Mouse (Mus musculus): ENCODE results near the gene Hspa1l. TPM values are rescaled to one million over a fixed set of nuclear protein-coding genes. Genes with fewer than 3 reads are reported as not detected.
"Not testable (repeated sequence)": the region's sequence is repeated elsewhere in the genome, so short reads cannot be mapped to it uniquely, and the experiment has no call there.

The Hspa1l gene
- polyA plus RNA-seq, 1 experiment, result 1.3 TPM

DNA sequence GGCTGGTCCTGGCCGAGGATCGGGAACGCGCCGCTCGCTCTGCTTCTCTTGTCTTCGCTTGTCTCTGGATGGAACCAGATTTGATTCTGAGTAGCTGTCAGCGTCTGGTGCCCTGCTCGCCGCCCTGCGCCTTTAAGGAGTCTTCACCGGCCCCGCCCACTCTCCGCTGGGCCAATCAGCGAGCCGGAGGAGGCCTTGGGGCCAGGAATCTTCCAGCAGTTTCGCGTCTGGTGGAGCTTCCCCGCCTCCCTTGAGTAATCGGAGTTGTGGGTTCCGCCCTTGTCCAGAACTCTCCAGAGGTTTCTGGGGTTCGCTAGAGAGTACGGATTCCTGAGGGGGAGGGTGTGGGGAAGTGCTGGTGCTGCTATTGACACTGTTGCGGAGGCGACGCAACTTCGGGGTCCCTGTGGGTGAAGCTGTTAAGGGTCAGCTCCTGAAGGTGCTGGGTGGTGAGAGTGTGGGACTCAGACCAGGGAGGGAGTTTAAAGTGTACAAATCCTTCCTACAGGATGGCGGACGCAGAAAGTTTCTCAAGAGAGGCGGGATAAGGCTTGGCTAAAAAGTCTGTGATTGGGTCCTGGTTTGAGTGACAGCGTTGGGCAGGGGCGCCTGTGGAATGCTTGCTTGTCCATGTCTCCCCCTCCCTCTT lies 13.2 kb upstream of the Hspa1l start, which contains the start of gene Hspa1b:
TSS of gene Hspa1b (minus strand) at position 109 of the 649 bp plus-strand sequence.
- peak; percentile 93 for TF ChIP-seq POLR2A (IDR thresholded peaks at IDR 0.05; ENCODE audit: borderline replicate concordance, extremely low read depth, low read depth, low read length)
- H3K4me1 ChIP-seq (ENCODE audit: control insufficient read depth, insufficient read depth, low read length), result not testable (repeated sequence)
- under 1% methylated on average over 32 of the region's 32 CpGs for WGBS
- peak; percentile 94 for DNase-seq
- peak within 1 kb of the TSS; percentile 99 for H3K4me3 ChIP-seq (replicated peaks; ENCODE audit: extremely low read depth, low read depth, low read length)

DNA sequence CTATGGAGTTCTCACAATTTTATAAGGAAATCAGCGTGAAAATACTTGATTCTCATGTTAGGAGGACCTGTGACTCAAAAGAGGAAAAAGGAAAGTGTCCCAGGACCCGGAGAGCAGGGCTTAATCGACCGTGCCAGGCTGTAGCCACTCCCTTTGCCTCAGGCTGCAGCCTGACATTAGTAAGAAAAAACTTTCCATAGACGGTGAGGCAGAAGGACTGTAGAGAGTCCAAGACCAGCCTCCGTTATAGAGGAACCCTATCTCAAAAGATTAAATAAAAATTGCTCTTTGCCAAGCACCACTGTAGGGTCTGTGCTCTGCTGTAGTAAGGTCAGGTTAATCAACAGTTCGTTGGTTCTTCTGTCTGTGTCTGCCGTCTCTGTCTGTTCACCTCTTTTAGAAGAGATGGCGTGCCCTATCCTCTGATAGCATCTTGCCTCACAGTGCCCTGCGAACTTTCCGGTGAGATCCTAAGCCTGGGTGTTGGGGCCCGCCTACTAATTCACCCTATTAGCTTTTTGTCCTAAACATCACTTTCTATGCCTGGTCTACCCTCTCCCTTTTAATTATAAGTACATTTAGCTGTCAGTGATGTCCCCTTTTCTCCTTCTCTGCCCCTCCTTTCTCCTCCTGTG lies 12.5 kb upstream of the Hspa1l start:
- Histone ChIP-seq H3K4me3 (replicated peaks; ENCODE audit: extremely low read depth, low read depth, low read length) (peak overlapping the region; percentile 99), H3K4me1 (ENCODE audit: control insufficient read depth, insufficient read depth, low read length) (no peaks in the 10 kb centered on the region)
- WGBS, result 11% methylated on average over 12 of the region's 12 CpGs
- DNase-seq, result peak; percentile 41
- TF ChIP-seq POLR2A (IDR thresholded peaks at IDR 0.05; ENCODE audit: borderline replicate concordance, extremely low read depth, low read depth, low read length), result peak; percentile 49; the same call in 1 of the 2 replicates
- no peak for TF ChIP-seq CTCF (IDR thresholded peaks at IDR 0.05; ENCODE audit: insufficient read depth, low read length)

DNA sequence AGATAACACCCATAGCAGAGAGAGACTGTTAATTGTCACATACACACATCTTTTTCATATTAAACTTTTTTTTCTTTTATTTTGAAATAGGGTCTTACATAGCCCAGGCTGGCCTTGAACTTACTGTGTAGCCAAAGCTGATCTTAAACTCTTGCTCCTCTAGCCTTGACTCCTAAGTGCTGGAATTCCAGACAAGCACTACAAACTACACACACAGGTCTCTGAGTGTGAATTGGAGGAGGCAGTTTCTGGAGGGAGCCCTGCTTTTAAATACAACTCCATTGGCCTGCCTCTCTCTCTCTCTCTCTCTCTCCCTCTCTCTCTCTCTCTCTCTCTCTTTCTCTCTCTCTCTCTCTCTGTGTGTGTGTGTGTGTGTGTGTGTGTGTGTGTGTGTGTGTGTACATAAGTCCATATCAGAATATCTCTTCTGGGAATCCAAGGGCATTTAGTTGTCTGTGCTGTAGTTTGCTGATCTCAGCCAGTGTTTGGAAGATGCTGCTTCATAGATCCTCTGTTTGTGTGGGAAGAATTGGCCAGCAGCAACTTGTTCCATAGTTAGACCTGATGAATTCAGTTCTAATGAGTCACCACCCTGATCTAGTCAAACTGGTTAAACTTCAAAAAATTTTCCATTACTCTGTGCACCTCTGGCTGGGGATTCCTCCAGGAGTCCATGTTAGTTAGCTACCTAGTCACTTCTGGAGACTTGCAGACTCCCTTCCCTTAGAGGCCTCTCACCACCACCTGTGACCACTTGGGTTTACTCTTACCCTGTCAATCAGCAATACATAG lies 11.6 kb upstream of the Hspa1l start:
- TF ChIP-seq POLR2A (IDR thresholded peaks at IDR 0.05; ENCODE audit: borderline replicate concordance, extremely low read depth, low read depth, low read length), result no peak
- no peak for TF ChIP-seq CTCF (IDR thresholded peaks at IDR 0.05; ENCODE audit: insufficient read depth, low read length)
- no peak for DNase-seq
- Histone ChIP-seq H3K4me1 (ENCODE audit: control insufficient read depth, insufficient read depth, low read length) (no peaks in the 10 kb centered on the region), H3K4me3 (replicated peaks; ENCODE audit: extremely low read depth, low read depth, low read length) (no peak overlapping the region)

DNA sequence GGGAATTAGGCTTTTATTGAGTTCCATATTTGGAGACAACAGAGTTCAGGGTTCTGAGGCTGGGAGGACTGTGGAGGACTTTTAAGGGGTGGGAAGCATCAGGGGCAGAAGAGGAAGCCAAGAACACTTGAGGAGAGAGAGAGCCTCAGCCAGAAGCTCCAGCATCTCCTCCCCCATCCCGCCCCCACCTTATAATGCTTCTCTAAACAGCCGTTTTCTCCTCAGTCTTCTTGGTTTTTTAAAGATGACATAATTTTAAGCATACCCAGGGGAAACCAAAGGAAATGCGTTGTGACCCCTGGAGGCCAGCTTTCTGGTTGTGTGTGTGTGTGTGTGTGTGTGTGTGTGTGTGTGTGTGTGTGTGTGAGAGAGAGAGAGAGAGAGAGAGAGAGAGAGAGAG lies 10.4 kb upstream of the Hspa1l start:
- Histone ChIP-seq H3K4me3 (replicated peaks; ENCODE audit: extremely low read depth, low read depth, low read length) (no peak overlapping the region), H3K4me1 (ENCODE audit: control insufficient read depth, insufficient read depth, low read length) (no peaks in the 10 kb centered on the region)
- TF ChIP-seq POLR2A (IDR thresholded peaks at IDR 0.05; ENCODE audit: borderline replicate concordance, extremely low read depth, low read depth, low read length) (no peak), CTCF (IDR thresholded peaks at IDR 0.05; ENCODE audit: insufficient read depth, low read length) (no peak)
- DNase-seq, result no peak
- WGBS, result 34% methylated on average over 3 of the region's 3 CpGs

DNA sequence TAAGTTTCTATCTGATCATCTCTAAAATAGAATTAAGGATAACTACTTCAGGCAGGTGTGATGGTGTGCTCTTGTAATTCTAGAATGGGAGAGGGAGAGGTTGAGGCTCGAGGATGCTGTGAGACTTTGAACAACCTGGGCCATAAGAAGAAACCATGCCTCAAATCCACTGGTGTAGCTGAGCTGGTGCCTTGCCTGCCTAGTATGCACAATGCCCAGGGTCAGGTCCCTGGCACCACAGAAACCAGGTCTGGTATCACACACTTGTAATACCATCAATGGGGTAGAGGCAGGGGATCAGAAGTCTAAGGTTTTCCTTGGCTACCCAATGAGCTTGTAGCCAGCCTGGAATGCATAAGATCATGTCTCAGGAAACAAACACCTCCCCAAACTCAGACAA lies 9.7 kb upstream of the Hspa1l start:
- no peak for DNase-seq
- Histone ChIP-seq H3K4me3 (replicated peaks; ENCODE audit: extremely low read depth, low read depth, low read length) (no peak overlapping the region), H3K4me1 (ENCODE audit: control insufficient read depth, insufficient read depth, low read length) (no peaks in the 10 kb centered on the region)
- TF ChIP-seq POLR2A (IDR thresholded peaks at IDR 0.05; ENCODE audit: borderline replicate concordance, extremely low read depth, low read depth, low read length), result no peak
- TF ChIP-seq CTCF (IDR thresholded peaks at IDR 0.05; ENCODE audit: insufficient read depth, low read length), result no peak
- 75% methylated on average over 1 of the region's 1 CpGs for WGBS

DNA sequence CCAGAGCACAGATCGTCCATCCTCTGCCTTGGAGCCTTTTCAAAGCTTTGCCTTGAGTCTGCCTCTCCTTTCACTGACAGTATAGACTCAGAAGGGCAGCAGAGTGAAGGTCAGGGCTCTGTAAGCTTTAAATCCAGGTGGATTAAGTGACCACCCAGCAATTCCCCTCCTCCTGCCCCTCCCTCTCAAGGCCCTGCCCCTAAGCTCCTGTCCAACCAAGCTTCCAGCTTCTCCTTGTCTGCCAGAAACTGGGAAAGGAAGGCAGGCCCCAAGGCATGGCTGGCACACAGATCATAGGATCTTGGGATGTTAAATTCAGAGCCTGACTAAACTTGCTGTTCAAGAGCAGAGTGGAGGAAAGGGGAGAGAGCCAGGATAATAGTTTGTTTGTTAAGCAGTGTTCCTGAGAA lies 7.9 kb upstream of the Hspa1l start:
- TF ChIP-seq CTCF (IDR thresholded peaks at IDR 0.05; ENCODE audit: insufficient read depth, low read length) (no peak), POLR2A (IDR thresholded peaks at IDR 0.05; ENCODE audit: borderline replicate concordance, extremely low read depth, low read depth, low read length) (no peak)
- H3K4me1 ChIP-seq (ENCODE audit: control insufficient read depth, insufficient read depth, low read length), result no peaks in the 10 kb centered on the region
- H3K4me3 ChIP-seq (replicated peaks; ENCODE audit: extremely low read depth, low read depth, low read length), result no peak overlapping the region
- 67% methylated on average over 1 of the region's 1 CpGs for WGBS
- no peak for DNase-seq

DNA sequence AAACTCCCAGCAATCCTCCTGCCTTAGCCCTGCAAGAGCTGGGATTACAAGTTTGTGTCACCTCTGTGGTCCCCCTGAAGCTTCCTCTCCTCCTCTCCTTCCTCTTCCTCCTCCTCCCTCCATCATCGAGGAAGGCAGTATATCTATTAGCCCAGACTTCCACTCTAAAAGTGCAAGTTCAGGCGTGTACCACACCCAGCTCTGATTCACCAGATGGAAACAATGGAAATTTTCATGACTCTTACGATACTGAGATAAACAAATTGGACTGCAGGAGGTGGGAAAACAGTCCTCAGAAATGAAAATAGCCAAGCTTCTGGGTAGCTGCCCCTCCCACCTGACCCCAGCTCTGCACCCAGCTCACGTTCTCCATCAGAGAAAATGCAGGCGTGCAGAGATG lies 6.9 kb upstream of the Hspa1l start:
- H3K4me3 ChIP-seq (replicated peaks; ENCODE audit: extremely low read depth, low read depth, low read length), result no peak overlapping the region
- TF ChIP-seq POLR2A (IDR thresholded peaks at IDR 0.05; ENCODE audit: borderline replicate concordance, extremely low read depth, low read depth, low read length) (no peak), CTCF (IDR thresholded peaks at IDR 0.05; ENCODE audit: insufficient read depth, low read length) (no peak)
- no peaks in the 10 kb centered on the region for H3K4me1 ChIP-seq (ENCODE audit: control insufficient read depth, insufficient read depth, low read length)
- 50% methylated on average over 5 of the region's 5 CpGs for WGBS
- DNase-seq, result no peak

DNA sequence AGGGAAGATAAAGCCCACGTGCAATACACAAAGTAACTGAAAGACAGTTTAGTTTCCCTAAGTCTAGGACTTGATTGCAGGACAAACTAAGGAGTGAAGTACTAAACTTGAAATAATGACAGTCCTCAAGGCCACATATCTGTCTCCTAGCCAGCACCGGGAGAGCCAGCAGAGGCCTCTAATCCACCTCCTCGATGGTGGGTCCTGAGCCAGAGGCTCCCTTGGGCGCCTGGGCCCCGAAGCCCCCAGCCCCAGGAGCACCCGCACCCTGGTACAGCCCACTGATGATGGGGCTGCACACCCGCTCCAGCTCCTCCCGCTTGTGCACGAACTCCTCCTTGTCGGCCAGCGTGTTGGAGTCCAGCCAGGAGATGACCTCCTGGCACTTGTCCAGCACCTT lies 2.7 kb upstream of the Hspa1l start, which contains the start of gene Gm20481:
TSS of gene Gm20481 (plus strand) at position 91 of the 400 bp plus-strand sequence.
- H3K4me1 ChIP-seq (ENCODE audit: control insufficient read depth, insufficient read depth, low read length); H3K4me3 ChIP-seq (replicated peaks; ENCODE audit: extremely low read depth, low read depth, low read length); DNase-seq: not testable (repeated sequence)
- WGBS, result 54% methylated on average over 7 of the region's 11 CpGs

DNA sequence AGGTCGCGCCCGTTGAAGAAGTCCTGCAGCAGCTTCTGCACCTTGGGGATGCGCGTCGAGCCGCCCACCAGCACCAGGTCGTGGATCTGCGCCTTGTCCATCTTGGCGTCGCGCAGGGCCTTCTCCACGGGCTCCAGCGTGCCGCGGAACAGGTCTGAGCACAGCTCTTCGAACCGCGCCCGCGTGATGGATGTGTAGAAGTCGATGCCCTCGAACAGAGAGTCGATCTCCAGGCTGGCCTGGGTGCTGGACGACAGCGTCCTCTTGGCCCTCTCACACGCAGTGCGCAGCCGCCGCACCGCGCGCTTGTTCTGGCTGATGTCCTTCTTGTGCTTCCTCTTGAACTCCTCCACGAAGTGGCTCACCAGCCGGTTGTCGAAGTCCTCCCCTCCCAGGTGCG lies 1.7 kb upstream of the Hspa1l start:
- H3K4me3 ChIP-seq (replicated peaks; ENCODE audit: extremely low read depth, low read depth, low read length); DNase-seq; H3K4me1 ChIP-seq (ENCODE audit: control insufficient read depth, insufficient read depth, low read length): not testable (repeated sequence)
- 13% methylated on average over 21 of the region's 37 CpGs for WGBS

DNA sequence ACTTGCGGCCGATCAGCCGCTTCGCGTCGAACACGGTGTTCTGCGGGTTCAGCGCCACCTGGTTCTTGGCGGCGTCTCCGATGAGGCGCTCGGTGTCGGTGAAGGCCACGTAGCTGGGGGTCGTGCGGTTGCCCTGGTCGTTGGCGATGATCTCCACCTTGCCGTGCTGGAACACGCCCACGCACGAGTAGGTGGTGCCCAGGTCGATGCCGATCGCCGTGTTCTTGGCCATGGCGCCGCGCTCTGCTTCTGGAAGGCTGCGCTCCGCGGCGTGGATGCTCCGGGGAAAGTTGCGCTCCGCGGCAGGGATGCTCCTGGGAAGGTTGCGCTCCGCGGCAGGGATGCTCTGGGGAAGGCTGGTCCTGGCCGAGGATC lies 822 bp upstream of the Hspa1l start:
- not testable (repeated sequence) for DNase-seq; H3K4me1 ChIP-seq (ENCODE audit: control insufficient read depth, insufficient read depth, low read length)
- 1% methylated on average over 31 of the region's 43 CpGs for WGBS
- H3K4me3 ChIP-seq (replicated peaks; ENCODE audit: extremely low read depth, low read depth, low read length), result peak overlapping the region; percentile 48
